Mouse (Mus musculus): Measurements from ENCODE around the gene Dock11. TPM values are rescaled to one million over a fixed set of nuclear protein-coding genes. Genes with fewer than 3 reads are reported as not detected.

Dock11 gene
- polyA plus RNA-seq, 1 experiment, result 2.6 TPM

DNA sequence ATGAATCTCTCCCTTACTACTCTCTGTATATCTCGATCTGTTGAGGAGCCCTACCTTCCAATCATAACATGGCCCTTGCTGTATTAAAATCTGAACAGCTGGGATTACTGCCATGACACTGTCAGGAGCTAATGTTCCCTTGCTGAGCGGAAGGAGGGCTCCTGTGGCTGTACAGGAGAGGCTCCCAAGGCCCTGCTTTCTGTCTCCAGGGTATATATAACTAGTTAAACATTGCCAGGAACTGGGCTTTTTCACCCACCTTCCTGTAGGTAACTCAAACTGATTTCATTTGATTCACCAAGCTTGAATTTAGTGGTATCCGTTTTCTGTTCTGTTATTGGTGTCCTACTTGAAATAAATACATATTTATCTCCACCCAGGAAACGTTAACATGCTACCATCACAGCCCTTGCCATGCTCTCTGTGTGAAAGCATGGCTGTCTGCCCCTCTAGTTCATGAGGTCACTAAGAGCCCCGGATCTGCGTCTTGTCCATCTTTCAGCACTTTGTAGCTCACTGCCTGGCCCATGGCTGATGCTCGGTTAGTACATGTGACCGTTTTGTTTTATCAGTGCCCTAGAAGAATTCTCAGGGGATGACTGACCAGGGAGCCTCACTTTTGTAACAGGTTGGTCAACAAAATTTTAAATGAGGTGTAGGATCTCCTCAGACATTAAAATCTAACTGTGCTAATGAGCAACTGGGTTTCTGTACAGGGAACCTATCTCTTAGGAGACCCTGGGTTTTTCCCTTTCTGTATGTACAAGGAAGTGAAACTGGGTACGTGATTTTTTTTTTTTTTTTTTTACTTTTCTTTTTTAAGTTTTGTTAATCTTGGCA, 41.7 kb downstream of the Dock11 start:
- no peak overlapping the region for H3K27ac ChIP-seq (replicated peaks; ENCODE audit: low read depth, low read length)
- no peak overlapping the region for H3K4me3 ChIP-seq (ENCODE audit: insufficient read depth, low read depth, low read length)
- H3K4me1 ChIP-seq (ENCODE audit: control insufficient read depth, insufficient read depth, insufficient read length, low read length), result no peaks in the 10 kb centered on the region

DNA sequence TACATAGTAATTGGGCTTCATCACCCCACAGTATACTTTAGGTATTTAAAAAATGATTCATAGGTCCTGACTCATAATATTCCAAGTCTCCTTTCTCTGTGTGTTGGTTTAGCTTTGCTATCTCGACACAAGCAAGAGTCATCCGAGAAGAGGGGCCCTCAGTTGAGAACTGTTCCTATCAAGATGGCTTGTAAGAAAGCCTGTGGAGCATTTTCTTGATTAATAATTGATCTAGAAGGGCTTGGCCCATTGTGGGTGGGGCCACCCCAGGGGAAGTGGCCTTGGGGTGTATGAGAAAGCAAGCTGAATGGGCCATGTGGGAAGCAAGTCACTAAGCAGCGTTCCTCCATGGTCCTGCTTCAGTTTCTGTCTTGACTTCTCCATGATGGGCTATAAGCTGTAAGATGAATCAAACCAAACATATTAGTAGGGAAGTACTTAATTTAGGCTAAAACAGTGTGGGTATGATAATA, 42.3 kb downstream of the Dock11 start:
- Histone ChIP-seq H3K4me1 (ENCODE audit: control insufficient read depth, insufficient read depth, insufficient read length, low read length) (no peaks in the 10 kb centered on the region), H3K27ac (replicated peaks; ENCODE audit: low read depth, low read length) (no peak overlapping the region), H3K4me3 (ENCODE audit: insufficient read depth, low read depth, low read length) (no peak overlapping the region)

DNA sequence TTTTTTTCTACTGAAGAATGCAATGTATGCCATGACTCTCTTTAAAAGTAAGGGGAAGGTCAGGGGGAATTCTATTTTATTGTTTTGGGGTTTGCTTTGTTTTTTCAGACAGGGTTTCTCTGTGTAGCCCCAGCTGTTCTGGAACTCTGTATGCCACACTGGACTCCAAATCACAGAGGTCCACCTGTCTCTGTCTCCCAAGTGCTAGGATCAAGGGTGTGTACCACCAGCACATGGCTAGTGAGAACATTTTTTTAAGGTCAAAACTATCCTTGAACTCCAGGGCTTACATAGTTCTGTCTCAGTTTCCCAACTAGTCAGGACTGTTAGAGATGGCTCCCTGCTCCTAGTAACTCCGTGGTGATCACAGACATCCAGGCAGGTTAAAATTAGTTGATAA, 43.3 kb downstream of the Dock11 start:
- no peaks in the 10 kb centered on the region for H3K4me1 ChIP-seq (ENCODE audit: control insufficient read depth, insufficient read depth, insufficient read length, low read length)
- H3K4me3 ChIP-seq (ENCODE audit: insufficient read depth, low read depth, low read length), result no peak overlapping the region
- no peak overlapping the region for H3K27ac ChIP-seq (replicated peaks; ENCODE audit: low read depth, low read length)

- H3K4me3 ChIP-seq (ENCODE audit: insufficient read depth, low read depth, low read length), result no peak overlapping the region
- no peak overlapping the region for H3K27ac ChIP-seq (replicated peaks; ENCODE audit: low read depth, low read length)
- H3K4me1 ChIP-seq (ENCODE audit: control insufficient read depth, insufficient read depth, insufficient read length, low read length), result no peaks in the 10 kb centered on the region
Observed at GRCm38 (mm10) chrX:35932952-35933351, 44.3 kb downstream of the Dock11 start.

DNA sequence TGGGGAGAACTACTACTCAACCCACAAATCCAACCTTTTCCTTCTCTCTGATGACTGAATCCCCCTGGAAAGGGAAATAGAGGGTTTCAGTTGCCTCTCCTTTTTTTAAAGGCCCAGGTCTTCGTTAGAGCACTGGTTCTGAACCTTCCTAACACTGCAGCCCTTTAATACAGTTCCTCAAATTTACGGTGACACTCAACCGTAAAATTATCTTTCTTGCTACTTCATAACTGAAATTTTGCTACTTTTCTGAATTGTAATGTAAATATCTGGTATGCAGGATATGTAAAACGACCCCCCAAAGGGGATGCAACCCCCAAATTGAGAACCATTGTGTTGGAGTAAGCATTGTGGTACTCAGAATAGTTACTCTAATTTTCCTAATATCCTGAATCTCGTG, 49.5 kb downstream of the Dock11 start:
- H3K4me1 ChIP-seq (ENCODE audit: control insufficient read depth, insufficient read depth, insufficient read length, low read length), result no peaks in the 10 kb centered on the region
- H3K27ac ChIP-seq (replicated peaks; ENCODE audit: low read depth, low read length), result no peak overlapping the region
- H3K4me3 ChIP-seq (ENCODE audit: insufficient read depth, low read depth, low read length), result no peak overlapping the region

DNA sequence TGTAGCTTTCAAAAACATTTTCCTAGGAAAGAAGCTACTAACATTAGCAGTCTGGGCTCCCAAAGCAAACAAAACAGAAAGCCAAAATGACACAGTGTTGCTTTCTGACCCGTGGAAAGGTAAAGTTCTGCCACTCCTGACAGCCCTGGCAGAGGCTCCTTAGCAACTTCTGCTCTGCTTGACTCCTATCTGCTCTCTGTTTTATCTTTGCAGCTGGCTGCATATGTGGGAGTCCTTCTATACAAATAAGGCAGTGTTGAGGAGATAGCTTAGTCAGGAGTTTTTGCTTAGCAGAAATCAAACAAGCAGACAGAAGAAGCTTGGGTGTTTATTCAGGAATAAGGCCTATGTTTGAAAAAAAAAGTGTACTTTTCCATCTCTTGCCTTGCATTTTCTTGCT, 57.8 kb downstream of the Dock11 start:
- Histone ChIP-seq H3K4me1 (ENCODE audit: control insufficient read depth, insufficient read depth, insufficient read length, low read length) (no peaks in the 10 kb centered on the region), H3K27ac (replicated peaks; ENCODE audit: low read depth, low read length) (no peak overlapping the region), H3K4me3 (ENCODE audit: insufficient read depth, low read depth, low read length) (no peak overlapping the region)

DNA sequence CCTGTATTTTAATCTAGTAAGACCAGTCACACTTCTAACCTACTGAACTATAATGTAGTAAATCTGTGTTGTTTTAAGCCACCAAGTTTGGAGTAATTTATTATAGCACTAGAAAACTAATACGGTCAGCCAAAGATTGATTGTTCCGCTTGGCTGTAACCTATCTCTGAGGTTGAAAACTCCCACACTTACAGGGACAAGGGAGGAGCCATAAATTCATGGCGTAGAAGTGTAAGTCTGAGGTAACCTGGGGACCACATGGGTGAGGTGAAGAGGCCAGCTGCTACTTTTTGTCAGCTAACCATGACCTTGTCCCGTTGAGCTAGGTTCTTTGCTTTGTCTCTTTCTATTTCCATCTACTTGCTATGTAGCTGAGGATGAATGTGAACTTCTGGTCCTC, 61.5 kb downstream of the Dock11 start:
- Histone ChIP-seq H3K27ac (replicated peaks; ENCODE audit: low read depth, low read length) (no peak overlapping the region), H3K4me3 (ENCODE audit: insufficient read depth, low read depth, low read length) (no peak overlapping the region), H3K4me1 (ENCODE audit: control insufficient read depth, insufficient read depth, insufficient read length, low read length) (no peaks in the 10 kb centered on the region)

DNA sequence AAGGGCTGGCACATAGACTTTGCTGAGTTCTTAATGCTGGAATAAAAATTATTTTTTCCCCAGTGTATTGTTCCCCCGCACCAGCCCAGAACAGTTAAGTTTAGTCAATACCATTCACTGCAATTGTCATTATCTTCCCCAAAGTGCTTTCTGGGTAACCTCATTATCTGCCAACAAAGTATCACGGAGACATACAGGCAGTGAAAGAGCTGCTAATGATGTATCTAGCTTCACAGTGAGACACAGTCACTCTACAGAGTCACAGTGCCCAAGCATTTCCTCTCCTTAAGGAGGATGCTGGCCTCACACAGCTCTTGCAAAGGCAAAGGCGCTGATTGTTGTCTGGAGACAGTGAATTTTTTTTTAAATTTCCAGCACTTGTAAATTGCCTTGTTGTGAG, 63.3 kb downstream of the Dock11 start:
- Histone ChIP-seq H3K4me3 (ENCODE audit: insufficient read depth, low read depth, low read length) (no peak overlapping the region), H3K4me1 (ENCODE audit: control insufficient read depth, insufficient read depth, insufficient read length, low read length) (no peaks in the 10 kb centered on the region), H3K27ac (replicated peaks; ENCODE audit: low read depth, low read length) (no peak overlapping the region)

DNA sequence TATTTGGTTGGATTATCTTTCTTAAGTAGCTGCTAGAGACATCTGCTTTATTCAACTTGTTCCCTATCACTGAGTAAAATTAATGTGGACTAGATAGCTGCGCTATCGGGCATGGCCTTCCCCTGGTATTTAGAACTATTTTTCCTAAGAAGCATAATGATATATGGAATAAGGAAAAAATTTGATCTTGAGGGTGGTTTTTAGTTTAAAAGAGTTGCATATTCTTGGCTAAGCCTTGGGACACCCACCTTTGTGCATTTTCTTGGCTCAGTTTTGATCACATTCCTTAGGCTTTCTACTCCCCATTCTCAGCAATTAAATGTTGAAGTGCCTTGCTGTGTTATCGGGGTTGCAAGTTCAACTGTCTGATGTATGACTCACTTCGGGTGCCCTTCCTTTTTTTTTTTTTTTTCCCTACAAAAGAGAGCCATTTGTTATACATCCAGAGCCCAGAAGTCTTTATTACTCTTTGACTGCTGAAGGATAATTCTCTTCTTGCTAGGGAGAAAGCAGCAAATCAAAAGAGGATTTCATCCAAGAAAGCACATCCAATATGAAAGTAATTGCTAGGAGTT, 64.0 kb downstream of the Dock11 start:
- no peak overlapping the region for H3K4me3 ChIP-seq (ENCODE audit: insufficient read depth, low read depth, low read length)
- no peak overlapping the region for H3K27ac ChIP-seq (replicated peaks; ENCODE audit: low read depth, low read length)
- H3K4me1 ChIP-seq (ENCODE audit: control insufficient read depth, insufficient read depth, insufficient read length, low read length), result no peaks in the 10 kb centered on the region

GRCm38 (mm10) chrX:35956236-35956635, 67.6 kb downstream of the Dock11 start:
- no peaks in the 10 kb centered on the region for H3K4me1 ChIP-seq (ENCODE audit: control insufficient read depth, insufficient read depth, insufficient read length, low read length)
- no peak overlapping the region for H3K27ac ChIP-seq (replicated peaks; ENCODE audit: low read depth, low read length)
- no peak overlapping the region for H3K4me3 ChIP-seq (ENCODE audit: insufficient read depth, low read depth, low read length)

GRCm38 (mm10) chrX:35963087-35963486, 74.5 kb downstream of the Dock11 start:
- no peak overlapping the region for H3K4me3 ChIP-seq (ENCODE audit: insufficient read depth, low read depth, low read length)
- no peak overlapping the region for H3K27ac ChIP-seq (replicated peaks; ENCODE audit: low read depth, low read length)
- no peaks in the 10 kb centered on the region for H3K4me1 ChIP-seq (ENCODE audit: control insufficient read depth, insufficient read depth, insufficient read length, low read length)

DNA sequence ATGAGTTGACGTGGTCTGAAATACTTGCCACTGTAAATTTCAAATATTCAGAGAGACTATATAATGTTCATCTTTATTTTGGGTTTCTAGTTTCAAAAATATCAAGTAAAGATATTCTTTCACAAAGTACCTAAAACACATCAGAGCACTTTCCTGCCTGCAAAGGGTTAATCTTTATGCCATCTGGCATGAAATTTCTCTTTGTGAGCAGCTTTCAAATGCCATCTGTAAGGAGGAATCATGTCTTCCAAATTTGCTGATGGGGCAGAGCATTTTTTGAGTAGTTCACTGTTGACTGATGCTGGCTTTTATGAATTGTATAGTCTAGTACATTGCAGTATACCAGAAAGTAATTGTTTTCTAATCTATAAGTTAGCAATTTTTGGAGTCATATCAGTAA, 80.6 kb downstream of the Dock11 start:
- no peaks in the 10 kb centered on the region for H3K4me1 ChIP-seq (ENCODE audit: control insufficient read depth, insufficient read depth, insufficient read length, low read length)
- no peak overlapping the region for H3K4me3 ChIP-seq (ENCODE audit: insufficient read depth, low read depth, low read length)
- H3K27ac ChIP-seq (replicated peaks; ENCODE audit: low read depth, low read length), result no peak overlapping the region

DNA sequence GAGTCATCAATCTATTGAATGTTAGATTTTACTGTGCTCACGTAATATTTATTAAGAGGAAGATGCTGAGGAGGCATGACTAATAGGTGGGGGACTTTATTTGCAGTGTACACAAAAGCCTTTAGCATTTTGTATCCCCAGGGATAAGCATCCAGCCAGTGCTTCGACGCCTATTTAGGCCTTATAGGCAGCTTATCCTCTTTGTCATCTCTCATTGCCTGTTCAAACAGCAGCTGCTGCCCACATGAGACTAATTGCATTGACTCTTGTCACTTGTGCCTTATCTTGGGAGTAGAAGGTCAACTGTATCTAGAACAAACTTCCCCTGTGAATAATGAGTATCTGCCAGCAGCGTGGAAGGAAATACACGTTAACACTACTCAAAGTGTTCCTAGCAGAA, 88.0 kb downstream of the Dock11 start:
- Histone ChIP-seq H3K27ac (replicated peaks; ENCODE audit: low read depth, low read length) (no peak overlapping the region), H3K4me3 (ENCODE audit: insufficient read depth, low read depth, low read length) (no peak overlapping the region), H3K4me1 (ENCODE audit: control insufficient read depth, insufficient read depth, insufficient read length, low read length) (no peaks in the 10 kb centered on the region)

GRCm38 (mm10) chrX:35987981-35988380, 99.3 kb downstream of the Dock11 start:
- Histone ChIP-seq H3K4me3 (ENCODE audit: insufficient read depth, low read depth, low read length) (no peak overlapping the region), H3K4me1 (ENCODE audit: control insufficient read depth, insufficient read depth, insufficient read length, low read length) (no peaks in the 10 kb centered on the region), H3K27ac (replicated peaks; ENCODE audit: low read depth, low read length) (no peak overlapping the region)

GRCm38 (mm10) chrX:35990508-35991095, 102.0 kb downstream of the Dock11 start:
- no peaks in the 10 kb centered on the region for H3K4me1 ChIP-seq (ENCODE audit: control insufficient read depth, insufficient read depth, insufficient read length, low read length)
- no peak overlapping the region for H3K27ac ChIP-seq (replicated peaks; ENCODE audit: low read depth, low read length)
- no peak overlapping the region for H3K4me3 ChIP-seq (ENCODE audit: insufficient read depth, low read depth, low read length)

DNA sequence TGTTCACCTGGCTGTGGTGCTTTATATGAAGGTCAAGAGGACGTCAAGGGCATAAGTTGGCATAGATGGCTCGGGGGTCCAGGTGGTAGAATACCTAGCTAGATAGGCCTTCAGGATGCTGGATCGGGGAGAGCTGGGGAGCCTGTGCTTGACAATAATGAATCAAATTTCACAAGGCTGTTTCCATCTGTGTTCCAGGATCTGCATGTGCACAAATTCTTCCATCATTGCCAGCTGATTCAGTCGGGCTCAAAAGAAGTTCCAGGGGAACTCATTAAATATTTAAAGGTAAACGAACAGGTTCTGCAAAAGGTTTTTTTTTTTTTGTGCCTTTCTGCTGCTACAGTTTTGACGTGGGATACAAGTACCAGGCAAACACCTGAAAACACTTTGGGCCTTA, 105.6 kb downstream of the Dock11 start:
- Histone ChIP-seq H3K27ac (replicated peaks; ENCODE audit: low read depth, low read length) (no peak overlapping the region), H3K4me1 (ENCODE audit: control insufficient read depth, insufficient read depth, insufficient read length, low read length) (no peaks in the 10 kb centered on the region)

More for the DNA sequence above, 105.6 kb downstream of the Dock11 start:
- H3K4me3 ChIP-seq (ENCODE audit: insufficient read depth, low read depth, low read length), result no peak overlapping the region
